Mouse (Mus musculus) T-helper 1 cell (primary cell): ENCODE measurements around the gene Hnrnpab.

Source experiments
- in situ Hi-C: fragments of 300-600 bp; cut with MboI, MseI; formaldehyde crosslinking; loops from one replicate; pipeline ENCODE4 v1.15.1; 2025; ENCODE audit warnings: high pct_unique_total_duplicates

The Hnrnpab gene

DNA sequence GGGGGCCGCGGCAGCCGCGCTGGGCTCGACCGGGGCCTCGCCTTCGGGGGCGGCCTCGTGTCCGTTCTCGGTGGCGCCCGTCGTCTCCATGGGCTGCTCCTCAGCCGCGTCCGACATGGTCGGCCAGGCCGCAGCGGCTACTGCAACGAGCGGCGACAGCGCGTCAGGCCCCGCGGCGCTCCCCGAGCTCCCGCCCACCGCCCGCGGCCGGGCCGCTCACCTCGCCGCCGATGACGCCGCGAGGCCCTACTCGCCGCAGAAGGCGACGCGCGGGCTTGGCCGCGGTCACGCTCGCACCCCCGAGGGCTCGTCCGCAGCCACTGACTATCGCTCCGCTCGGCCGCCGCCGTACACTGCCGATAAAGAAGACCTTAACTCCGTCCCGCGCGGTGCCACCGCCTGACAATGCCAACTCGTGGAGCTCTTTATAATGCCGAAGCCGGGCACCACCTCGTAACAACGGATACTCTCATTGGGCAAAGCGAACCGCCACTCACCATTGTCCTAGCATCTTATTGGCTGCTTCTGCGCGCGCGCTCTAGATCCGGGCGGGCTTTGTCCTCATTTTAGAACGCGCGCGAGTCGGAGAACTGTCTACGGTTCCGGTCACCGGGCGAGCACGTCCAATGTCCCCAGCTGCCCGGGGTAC lies at the start of gene Hnrnpab:
Gene Hnrnpab (minus strand): TSS at position 401 of the 649 bp plus-strand sequence.
- in situ Hi-C loops = loop anchor here (10.0 kb wide), 1 partner anchor 1688 kb away; no protein-coding TSS in a partner anchor

DNA sequence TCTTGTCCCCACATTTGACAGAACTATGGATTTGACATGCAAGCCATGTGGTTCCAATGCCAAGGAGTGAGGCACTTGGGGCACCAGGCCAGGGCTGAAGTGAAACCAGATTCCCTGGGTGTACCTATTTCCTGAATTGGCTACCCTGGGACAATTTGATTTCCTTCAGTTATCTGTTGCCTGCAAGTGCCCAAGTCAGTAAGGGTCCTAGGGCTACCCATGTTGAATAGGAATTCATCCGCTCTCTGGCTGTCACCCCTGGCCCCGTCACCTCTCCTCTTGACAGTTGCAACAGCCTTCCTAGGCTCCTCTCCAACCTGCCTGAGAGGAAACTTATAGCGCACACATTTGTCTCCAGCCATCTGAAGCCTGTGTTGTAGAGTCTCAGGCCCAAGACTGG lies 48.2 kb upstream of the Hnrnpab start:
- in situ Hi-C loops = no loop called here

DNA sequence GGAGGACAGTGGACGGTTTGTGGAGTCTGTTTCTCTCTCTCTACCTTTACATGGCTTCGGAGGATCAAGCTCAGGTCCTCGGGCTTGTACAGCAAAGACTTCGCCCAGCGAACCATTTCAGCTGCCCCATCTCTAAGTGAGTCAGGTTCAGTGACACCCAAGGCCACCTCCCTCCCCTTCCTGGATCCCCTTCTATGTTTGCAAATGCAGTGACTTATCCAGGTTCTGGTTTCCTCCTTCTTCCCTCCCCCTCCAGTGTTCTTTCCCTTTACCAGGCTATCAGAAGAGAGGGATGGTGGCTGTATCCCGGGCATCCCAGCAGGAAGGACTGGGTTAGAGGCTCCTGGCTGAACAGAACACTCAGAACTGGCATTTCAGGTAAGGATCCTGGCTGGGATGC lies 47.1 kb upstream of the Hnrnpab start:
- in situ Hi-C loops = no loop called here

DNA sequence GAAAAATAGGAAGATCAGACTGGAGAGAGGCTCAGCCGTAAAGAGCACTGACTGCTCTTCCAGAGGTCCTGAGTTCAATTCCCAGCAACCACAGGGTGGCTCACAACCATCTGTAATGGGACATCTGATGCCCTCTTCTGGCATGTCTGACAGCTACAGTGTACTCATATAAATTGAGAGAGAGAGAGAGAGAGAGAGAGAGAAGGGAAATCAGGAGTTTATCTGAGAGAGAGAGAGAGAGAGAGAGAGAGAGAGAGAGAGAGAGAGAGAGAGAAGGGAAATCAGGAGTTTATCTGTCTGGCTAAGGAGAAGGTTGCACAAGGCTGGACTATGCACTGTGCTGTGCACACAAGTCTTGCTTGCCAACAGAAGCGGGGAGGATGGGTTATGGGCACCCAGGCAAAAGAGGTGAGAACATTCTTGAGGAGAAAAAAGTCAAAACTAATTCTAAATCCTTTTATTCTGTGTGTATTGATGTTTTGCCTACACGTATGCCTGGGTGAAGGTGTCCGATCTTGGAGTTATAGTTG lies 46.3 kb upstream of the Hnrnpab start:
- in situ Hi-C loops = no loop called here

DNA sequence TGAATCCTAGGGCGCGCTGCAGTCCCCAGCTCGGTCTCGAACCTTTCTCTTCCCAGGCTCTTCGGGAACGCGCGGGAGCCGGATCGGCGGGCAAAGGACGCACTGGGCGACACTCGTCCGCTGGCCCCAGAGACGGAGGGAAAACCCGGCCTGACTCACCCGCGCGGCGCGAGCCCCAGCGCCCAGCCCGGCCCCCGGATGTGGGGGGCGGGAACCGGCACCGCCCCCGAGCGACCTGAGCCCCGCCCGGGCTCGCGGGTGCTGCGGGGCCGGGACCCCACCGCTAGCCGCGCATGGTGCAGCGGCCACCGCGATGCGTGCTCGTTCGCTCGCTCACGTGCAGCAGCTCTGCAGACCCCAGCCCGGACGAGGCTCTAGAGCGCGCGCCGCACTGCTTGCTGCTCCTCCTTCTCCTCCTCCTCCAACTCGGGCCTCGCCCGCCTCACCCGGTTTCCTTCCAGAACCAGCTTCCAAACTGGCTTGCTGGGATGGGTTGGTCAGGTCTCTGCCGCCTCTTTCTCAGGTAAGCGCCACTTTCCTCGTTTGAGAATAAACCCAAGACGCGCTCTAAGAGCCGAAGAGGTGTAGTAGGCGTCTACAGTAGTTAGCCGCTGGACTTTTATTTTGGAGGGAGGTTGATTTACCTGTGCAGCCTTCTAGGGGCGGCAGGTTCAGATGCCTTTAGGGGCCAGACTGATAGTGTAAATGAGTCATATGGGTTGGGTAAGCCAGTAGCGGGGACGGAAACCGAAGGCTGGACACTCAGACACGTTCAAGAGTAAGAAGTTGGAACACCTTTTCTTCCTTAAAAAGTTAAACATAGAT lies 44.3 kb upstream of the Hnrnpab start, which contains the start of the genes N4bp3 and D930048N14Rik:
Gene N4bp3 (minus strand): TSS at position 152 of the 825 bp plus-strand sequence.
Gene D930048N14Rik (plus strand): TSS at position 264 of the 825 bp plus-strand sequence.
- in situ Hi-C loops = no loop called here

DNA sequence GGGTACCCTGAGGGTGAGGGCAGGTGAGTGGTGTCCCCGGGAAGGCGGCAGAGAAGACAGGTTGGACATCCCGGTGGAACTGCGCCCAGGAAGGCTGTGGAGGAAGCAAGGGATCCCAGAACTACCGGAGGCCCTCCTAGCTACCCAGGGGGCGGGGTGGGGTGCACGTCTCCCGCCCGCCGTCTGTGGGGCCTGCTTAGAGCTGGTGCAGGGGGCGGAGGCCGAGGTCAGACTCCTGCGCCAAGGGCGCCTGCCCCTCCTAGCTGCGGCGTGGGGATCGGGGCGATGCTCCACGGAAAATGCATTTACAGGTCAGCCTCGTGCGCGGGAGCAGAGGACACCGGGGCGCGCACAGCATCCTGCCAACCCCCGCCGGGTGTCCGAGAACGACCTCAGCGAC lies 43.6 kb upstream of the Hnrnpab start:
- in situ Hi-C loops = no loop called here

DNA sequence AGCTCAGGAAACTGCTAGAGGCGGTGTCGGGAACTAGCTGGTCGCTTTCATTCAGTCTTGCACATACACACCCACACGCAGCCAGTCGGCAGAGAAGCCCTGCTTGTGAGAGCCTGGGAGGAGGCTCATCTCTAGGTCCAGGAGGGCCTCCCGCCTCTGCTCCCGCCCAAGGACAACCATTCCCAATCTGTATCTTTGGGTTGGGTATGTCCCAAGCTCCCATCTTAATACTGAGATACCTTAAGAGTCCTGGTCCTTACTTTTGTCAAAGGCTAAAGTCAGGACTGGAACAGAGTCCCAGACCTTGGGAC lies 43.2 kb upstream of the Hnrnpab start:
- in situ Hi-C loops = no loop called here

DNA sequence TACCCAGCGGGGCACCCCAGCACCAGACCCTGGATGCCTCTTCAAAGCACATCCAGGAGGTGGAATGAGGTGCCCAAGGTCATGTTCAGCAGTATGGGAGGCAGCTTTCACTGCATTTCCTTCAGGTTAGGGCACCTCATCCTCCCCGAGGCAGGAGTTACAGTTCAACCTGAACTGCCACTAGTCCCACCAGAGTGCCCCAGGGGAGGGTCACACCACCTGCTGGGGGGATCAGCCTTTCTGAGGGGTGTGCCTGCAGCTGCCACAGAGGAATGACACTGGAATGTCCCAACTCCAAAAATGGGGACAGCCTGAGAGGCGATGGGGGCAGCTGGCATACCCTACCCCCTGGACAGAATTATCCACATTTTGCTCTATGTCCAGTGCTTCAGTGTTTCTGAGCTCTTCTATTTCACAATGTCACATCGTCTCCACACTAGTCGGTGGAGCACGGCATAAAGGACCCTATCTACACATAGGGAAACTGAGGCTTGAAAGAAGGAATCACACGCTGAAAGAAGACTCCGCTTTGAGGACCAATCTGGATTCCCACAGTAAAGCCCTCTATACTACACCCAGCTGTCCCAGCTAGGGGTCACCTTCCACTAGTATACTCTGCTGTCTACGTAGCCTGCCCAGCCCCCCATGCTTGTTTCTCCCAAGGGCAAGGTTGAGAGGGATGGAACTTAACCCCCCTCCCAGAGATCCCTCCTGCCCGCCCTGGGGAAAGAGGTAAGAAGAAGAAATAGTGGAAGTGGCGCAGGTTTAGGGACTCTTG lies 42.7 kb upstream of the Hnrnpab start:
- in situ Hi-C loops = no loop called here

DNA sequence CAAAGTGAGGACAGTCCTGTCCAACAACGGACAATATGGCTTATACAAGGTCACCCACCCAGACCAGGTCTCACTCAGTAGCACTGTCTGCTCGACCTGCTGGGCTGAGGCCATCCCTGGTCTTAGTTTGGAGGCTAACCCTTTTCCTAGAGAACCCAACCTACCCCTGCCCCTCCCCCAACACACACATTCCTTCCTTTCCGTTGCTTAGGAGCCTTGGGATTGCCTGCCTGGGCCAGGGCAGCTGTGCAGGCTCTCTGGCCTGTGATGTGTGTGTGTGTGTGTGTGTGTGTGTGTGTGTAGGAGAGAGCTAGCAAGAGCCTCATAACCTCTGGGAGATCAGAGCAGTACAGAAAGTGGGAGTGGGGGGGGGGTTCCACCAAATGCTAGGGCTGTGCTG lies 41.9 kb upstream of the Hnrnpab start:
- in situ Hi-C loops = no loop called here

DNA sequence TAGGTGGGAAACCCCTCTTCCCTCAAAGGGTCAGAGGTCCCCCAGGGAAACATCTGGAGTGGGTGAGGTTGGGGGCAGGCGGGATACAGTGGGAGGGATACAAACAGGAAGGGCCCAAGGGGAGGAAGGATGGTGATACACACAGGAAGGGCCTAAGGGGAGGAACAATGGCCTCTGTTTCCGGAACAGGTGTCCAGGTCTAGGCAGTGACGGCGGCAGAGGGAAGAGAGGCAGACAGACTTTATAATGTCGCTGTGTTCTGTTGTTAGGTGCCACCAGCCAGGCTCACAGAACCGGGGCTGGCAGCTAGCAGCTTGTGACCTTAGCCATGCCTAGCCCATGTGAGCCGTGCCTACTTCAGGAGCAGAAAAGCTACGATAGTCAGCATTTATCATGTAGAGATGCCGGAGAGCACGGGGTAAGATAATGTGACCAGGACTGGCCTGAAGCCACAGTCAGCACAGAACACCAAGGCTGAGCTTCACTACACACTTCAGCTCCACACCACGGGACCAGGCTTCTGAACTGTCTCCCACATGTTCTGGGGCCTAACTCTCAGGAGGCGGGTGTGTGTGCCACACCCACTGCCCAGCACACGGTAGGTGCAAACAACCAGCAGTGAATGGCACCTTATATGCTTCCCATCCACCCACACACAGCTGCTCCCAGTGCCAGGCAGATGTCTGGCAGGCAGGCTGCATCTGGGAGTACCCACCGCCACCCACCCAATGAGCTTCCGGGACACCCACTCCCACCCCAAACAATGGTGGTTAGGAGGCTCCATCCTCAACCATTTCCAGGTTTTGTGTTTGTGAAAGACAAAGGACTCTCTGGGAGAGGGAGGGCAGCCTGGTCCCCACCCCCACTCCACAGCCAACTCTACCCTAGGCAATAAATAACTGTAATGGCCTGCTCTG lies 40.4 kb upstream of the Hnrnpab start:
- in situ Hi-C loops = no loop called here

DNA sequence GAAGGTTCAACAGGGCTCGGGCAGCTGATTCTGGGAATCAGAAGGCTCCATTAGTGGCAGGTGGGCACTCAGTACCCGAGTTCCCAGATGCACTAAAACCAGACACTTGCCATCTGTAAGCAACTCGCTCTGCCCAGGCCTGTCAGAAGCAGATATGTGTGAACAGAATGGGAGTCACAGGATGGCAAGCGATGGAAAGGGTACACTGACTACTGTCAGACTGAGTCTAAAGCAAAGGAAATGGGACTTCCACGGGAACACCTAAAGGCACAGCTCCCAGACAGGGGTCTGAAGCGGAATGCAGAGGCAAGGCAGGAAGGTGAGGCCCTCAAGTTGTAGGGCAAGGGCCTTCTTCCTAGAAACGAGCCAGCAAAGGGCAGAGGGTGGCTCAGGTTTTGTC lies 39.6 kb upstream of the Hnrnpab start:
- in situ Hi-C loops = no loop called here

DNA sequence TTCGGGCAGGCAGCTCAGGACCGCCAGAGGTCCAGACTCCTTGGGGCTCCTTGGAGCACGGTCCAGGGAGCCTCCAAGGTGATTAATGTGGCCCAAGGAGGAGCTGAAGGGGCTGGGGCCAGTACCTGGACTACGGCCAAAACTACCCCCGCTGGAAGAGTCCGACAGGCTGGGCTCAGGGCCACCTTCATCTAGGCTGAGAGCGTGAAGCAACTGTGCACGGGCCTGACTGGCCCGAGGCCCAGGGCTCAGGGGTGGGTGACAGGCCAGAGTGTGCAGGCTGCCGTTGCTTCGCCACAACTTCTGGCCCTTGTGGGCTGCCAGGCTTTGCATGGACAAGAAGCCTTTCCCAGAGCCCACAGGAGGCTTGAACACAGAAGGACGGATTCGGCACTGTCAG lies 38.6 kb upstream of the Hnrnpab start:
- in situ Hi-C loops = no loop called here

DNA sequence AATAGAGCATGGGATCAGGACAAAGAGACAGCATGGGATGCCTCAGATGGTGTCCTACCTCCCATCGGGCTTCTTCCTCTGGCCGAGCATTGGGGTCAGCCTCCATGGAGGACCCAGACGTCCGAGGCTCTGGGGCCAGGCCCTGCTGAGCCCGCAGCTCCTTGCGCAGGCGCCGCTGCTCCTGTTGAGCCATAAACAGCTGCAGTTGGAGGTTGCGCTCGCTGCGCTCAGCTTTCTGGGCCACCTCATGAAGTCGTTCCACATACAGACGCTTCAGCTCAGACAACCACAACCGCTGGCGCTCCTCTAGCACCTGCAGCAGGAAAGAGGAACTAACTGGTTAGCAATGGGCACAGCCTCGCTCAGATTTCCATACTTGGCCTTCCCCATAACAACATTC lies 37.6 kb upstream of the Hnrnpab start:
- in situ Hi-C loops = loop anchor here (5.0 kb wide), 1 partner anchor 38 kb away; no protein-coding TSS in a partner anchor

DNA sequence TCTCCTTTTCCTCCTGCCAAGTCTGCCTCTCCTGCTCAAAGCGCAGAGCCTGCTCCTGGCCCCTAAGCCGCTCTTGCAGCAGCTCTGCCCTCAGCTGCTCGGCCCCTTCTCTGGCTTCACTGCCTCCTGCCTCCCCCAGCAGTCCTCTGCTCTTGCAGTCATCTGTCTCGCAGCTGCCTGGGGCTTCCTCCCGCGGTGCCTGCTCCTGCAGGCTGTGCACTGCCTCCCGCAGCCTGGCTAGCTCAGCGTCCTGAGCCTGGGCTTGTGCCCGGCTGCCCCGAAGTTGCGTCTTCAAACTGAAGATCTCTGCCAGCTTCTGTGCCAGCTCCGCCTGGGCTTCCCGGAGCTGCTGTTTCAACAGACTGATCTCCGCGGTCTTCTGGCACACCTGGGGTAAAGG lies 37.1 kb upstream of the Hnrnpab start:
- in situ Hi-C loops = loop anchor here (5.0 kb wide), 1 partner anchor 39 kb away; no protein-coding TSS in a partner anchor

DNA sequence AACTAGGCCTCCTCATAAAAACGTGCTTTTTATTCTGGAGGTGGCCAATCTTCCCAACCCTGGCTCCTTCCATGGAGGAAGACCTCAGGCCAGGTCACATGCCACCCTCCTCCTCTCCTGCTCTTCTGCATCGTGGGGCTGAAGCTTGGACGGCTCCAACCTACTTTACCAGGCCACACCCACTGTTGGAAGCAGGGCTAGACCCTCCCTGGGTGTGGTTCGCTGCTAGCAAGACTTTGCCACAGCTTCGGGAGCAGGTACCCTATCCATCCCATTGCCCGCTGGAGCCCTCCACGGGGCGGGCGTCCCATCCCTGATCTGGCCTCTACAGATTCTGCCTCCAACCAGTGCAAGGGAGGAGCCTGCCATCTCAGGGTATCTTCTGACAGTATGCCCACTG lies 36.6 kb upstream of the Hnrnpab start:
- in situ Hi-C loops = loop anchor here (5.0 kb wide), 1 partner anchor 39 kb away; no protein-coding TSS in a partner anchor

DNA sequence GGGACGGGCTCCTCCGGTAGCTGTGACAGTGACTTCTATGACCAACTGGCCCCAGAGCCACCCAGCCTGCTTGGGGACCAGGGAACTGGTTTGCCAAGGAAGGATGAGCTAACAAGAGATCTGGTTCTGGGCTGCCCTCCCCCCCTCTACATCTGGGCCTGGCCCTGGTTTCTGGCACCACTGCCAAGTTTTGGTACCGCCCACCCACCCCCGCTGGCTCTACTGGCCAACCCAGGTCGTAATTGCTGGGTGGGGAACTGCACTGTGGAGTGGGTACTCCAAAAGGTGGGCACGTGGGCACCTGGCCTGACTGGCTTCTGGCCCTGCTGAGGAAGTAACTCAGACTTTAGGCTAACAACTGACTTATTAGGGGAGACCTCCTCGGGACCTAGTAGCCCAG lies 34.1 kb upstream of the Hnrnpab start:
- in situ Hi-C loops = loop anchor here (5.0 kb wide), 1 partner anchor 42 kb away; no protein-coding TSS in a partner anchor

DNA sequence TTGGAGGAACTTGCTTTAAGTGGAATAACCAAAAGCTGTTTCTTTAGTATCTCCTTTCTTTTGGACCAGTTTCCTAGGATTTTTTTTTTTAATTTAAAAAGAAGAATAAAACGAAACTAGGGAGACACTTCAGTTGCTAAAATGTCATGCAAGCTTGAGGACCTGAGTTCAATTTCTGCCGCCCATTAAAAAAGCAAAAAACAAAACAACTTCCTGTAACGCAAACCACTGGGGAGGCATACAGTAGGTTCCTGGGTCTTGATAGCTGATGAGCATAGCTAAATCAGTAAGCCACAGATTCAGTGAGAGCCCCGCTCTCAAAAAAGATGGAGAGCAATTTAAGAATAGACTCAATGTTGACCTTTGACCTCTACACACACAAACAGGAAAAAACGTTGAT lies 31.9 kb upstream of the Hnrnpab start:
- in situ Hi-C loops = no loop called here

DNA sequence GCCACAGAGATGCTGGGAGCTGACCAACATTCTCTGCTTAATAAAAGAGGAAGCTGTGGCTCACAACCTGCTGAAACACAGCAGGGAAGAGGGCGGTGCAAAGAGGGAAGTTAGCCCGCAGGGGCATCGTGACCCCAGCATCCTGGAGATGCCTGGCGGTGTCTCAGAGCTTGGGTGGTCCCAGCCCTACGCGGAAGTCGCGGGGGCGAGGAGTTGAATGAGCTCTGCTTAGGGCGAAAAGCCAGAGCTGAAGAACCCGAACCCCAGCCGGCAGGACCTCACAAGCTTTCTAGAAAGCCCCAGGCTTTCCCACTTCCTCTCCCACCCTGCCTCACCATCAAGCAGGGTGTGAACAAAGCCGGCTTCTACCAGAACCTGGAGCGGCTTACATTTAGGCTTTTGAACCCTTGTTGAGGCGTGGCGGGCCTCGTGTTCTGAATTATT lies 31.3 kb upstream of the Hnrnpab start:
- in situ Hi-C loops = no loop called here

DNA sequence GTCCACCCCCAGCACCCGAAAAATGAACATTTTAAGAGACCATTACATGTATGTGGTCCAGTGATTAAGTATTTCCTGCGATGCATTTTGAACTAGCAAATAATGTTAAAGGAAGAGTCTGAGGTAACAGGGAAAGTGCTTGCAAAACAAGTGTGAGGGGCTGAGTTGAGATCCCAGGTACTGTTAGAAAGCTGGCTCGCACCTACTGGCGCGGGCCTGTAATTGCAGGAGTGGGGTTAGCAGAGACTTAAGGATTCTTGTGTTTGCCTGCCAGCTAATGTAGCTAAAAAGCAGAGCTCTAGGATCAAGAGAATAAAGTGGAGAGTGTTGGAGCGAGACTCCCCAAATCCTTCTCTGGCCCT lies 29.7 kb upstream of the Hnrnpab start:
- in situ Hi-C loops = no loop called here

DNA sequence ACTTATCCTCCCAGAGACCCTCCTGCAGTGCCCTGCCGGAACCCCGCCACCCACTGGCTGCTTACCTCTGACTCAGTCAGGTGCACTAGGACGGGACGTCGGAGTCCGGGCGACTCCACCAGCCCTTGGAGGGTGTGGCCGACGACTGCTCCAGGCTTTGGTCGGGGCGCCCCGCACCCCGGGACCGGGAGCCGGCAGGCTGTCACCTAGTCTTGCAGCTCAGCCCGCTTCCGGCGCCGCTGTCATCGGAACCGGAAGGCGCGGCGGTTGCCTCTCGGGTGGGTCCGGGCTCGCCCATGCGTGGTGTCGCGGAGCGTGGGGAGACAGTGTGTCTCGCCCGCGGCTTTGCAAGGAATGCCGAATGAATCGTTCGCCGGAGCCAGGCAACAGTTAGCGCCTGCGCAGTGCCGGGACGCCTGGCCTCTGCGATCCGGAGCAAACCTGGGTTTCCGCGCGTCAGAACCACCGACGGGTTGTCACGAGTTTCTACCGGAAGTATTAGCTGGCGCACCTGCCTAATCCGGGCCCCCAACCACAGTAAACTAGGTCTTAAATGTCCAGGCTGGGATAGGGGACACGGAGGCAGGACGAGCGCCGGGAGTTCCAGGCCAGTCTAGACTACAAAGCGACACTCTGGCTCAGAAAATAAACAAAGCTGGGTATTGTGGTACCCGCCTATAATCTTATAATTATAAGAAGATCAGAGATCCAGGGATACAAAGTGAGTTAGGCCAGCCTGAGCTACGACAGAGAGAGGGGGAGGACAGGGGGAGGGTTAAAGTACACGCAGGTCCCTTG lies 29.1 kb upstream of the Hnrnpab start, which contains the start of gene Rmnd5b:
Gene Rmnd5b (minus strand): TSS at position 372 of the 798 bp plus-strand sequence.
- in situ Hi-C loops = no loop called here
